Mouse (Mus musculus) right cerebral cortex, postnatal 14 days (tissue): ENCODE measurements around the gene 1520401A03Rik.
"Not testable (repeated sequence)": the region's sequence is repeated elsewhere in the genome, so short reads cannot be mapped to it uniquely, and the experiment has no call there.

Experiments
- DNase-seq: peaks from one replicate; pipeline ENCODE4 v3.0.0; 2022

Gene 1520401A03Rik

GRCm38 (mm10) chr17:23722376-23723125, at the start of gene 1520401A03Rik:
TSS of gene 1520401A03Rik (minus strand) at chr17:23722783.
- no peak for DNase-seq

- not testable (repeated sequence) for DNase-seq
These were observed 49.6 kb upstream of the 1520401A03Rik start for GRCm38 (mm10) chr17:23772219-23772556.

GRCm38 (mm10) chr17:23771284-23772218, 49.0 kb upstream of the 1520401A03Rik start, which contains the start of gene Flywch1:
TSS of gene Flywch1 (minus strand) at chr17:23771602.
- DNase-seq, result peak; percentile 99

GRCm38 (mm10) chr17:23770896-23771283, 48.3 kb upstream of the 1520401A03Rik start:
- no peak for DNase-seq

GRCm38 (mm10) chr17:23770493-23770892, 47.9 kb upstream of the 1520401A03Rik start:
- DNase-seq, result no peak

GRCm38 (mm10) chr17:23762976-23763375, 40.4 kb upstream of the 1520401A03Rik start:
- DNase-seq, result no peak

- no peak for DNase-seq
These were observed 38.6 kb upstream of the 1520401A03Rik start for GRCm38 (mm10) chr17:23761155-23761554.

GRCm38 (mm10) chr17:23760231-23760630, 37.6 kb upstream of the 1520401A03Rik start:
- DNase-seq, result no peak

- DNase-seq, result no peak
These were observed 36.2 kb upstream of the 1520401A03Rik start for GRCm38 (mm10) chr17:23758801-23759200.

GRCm38 (mm10) chr17:23757581-23757980, 35.0 kb upstream of the 1520401A03Rik start:
- no peak for DNase-seq

GRCm38 (mm10) chr17:23755689-23756088, 33.1 kb upstream of the 1520401A03Rik start:
- no peak for DNase-seq

- DNase-seq, result no peak
These were observed 27.0 kb upstream of the 1520401A03Rik start for GRCm38 (mm10) chr17:23749400-23750191.

- DNase-seq, result peak; percentile 50
These were observed 26.2 kb upstream of the 1520401A03Rik start for GRCm38 (mm10) chr17:23748631-23749391.

- no peak for DNase-seq
These were observed 25.4 kb upstream of the 1520401A03Rik start for GRCm38 (mm10) chr17:23748026-23748425.

- DNase-seq, result no peak
These were observed 24.9 kb upstream of the 1520401A03Rik start for GRCm38 (mm10) chr17:23747471-23747870.

- DNase-seq, result no peak
These were observed 24.2 kb upstream of the 1520401A03Rik start for GRCm38 (mm10) chr17:23746767-23747166.

- no peak for DNase-seq
These were observed 23.7 kb upstream of the 1520401A03Rik start for GRCm38 (mm10) chr17:23746311-23746710.

GRCm38 (mm10) chr17:23745301-23746251, 23.0 kb upstream of the 1520401A03Rik start, which contains the start of gene Kremen2:
TSS of gene Kremen2 (minus strand) at chr17:23745833.
- no peak for DNase-seq

- no peak for DNase-seq
These were observed 22.1 kb upstream of the 1520401A03Rik start for GRCm38 (mm10) chr17:23744651-23745050.

- no peak for DNase-seq
These were observed 21.5 kb upstream of the 1520401A03Rik start for GRCm38 (mm10) chr17:23744076-23744475.

- no peak for DNase-seq
These were observed 20.4 kb upstream of the 1520401A03Rik start for GRCm38 (mm10) chr17:23742941-23743340.
